Mouse (Mus musculus) T-helper 2 cell (primary cell): ENCODE data around the gene Cacna1f.

Source experiments
- in situ Hi-C: fragments of 300-600 bp; cut with MboI, MseI; formaldehyde crosslinking; loops from one replicate; pipeline ENCODE4 v1.15.1; 2025; ENCODE audit warnings: high pct_unique_total_duplicates

Cacna1f gene

DNA sequence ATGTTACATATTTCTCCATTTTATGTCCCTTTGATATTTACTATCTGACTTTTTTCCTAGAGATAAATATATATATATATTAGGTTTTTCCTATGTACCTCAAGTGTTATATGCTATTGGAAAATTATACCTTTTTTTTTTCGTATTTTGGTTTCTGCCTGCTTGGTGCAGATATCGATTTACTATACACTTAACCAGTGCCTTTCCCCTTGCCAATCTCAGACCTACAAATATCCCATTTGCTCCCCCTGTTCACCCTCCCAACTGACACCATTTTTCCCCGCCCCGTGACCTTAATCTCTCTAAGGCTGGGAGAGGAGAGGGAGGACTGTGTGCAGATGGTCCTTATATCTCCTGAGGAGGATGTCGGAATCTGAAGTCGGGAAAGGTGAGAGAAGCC lies at the start of gene Cacna1f:
Cacna1f (plus strand) TSS at position 301 of the 400 bp plus-strand sequence.
- in situ Hi-C loops, result no loop called here

DNA sequence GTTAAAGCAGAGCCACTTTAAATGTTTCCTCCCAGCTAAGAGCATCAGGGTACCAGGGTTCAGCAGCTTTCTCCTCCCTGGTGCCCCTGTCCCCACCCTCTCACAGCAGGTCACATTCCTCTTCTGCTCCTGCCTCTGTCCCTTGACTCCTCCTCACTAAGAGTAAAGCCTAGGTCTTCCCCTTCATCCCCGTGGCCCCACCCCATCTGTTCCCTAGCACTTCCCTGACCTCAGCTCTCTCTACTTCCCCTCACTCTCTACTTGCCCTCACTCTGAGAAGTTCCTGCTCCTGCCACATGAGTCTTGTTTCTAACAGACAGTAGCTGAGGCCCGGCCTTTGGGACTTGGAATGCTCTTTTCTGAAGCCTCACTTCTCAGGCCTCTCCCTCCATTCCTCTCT lies 43.8 kb upstream of the Cacna1f start:
- in situ Hi-C loops, result no loop called here

DNA sequence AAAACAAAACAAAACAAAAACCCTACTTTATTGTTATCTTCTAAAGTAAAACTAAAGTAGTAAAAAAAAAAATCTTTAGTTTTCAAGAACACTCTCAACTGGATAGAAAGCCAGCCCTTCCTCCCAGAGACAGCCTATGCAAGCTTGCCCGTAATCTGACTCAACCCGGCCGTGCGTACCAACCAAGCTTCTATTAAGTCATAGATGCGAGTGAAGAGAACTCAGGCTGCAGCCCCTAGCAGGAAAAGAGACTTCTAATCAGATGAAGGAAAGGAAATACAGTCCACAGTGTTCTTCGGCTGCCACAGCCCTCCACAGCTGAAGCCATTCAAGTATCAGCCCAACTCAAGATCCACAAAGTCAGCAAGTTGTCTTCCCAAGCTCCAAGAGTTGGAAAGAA lies 40.5 kb upstream of the Cacna1f start:
- in situ Hi-C loops, result no loop called here

DNA sequence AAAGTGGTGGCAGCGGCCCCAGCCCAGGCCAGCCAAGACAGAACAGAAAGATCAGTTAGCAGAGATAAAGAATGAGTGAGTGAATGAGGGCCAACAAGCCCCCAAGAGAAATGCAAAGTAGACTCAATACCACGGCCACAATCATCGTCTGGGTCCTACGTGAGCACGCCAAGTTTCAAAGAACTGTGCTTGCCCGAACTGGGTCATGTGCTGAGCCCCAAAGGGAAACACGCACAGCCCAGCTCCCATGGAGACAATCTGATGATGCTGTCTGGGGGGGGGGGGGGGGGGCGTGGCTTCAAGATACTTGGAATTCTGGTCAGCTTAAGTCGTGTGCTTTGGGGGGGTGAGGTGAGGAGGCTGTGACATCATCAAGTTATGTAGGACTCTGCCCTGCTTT lies 39.4 kb upstream of the Cacna1f start:
- in situ Hi-C loops, result no loop called here

DNA sequence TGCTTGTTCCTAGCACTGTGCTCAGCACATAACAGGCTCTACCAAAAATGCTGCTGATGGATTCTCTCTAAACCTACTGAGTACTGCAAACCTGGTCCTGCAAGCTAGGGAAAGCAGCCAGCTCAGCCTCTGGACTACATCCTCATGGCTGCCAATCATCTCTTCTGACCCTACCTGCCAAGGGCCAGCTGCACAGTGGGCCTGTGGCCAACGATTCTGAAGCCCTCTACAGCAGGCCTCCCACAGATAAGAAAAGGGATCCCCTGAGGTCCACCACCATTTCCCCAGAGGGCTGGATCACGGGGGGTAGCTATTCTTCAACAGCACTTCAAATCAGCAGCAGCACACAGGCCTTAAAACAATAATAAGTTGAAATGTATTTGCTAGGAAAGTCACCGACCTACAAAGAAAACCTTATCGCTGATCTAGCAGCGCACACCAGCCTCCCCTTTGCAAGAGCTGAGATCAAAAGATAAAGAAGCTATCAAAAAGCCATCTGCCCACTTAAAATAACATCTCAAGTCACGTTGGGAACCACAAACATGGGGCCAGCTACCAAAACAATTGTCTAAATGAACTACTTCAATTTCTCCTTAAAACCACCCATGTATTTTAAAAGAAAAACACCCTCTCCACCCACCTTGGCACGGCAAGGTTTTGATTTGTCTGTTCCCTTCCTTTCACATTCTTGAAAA lies 36.3 kb upstream of the Cacna1f start:
- in situ Hi-C loops, result no loop called here

DNA sequence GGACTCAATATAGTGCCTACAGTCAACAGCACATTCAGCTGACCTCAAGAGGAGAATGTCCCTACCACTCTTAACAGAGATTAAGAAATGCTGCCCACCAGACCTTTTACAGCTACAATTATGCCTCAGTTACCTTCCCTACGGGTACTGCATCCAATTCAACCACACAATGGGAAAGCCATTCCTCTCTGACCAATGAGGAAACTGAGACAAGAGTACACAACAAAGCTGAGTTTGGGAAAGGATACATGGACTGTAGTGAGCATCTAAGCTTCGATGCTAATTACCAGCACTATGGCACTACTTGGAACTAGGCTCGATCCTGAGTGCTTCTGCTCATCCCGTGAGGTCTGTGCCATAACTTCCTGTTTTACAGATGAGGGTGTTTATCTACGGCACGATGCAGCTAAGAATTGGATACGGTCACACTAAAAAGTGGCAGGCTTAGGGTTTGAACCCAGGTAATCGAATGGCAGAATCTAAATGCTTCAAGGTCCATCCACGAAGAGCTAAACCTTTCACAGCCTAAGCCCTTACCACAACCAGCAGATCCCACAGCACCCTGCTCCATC lies 35.2 kb upstream of the Cacna1f start:
- in situ Hi-C loops, result no loop called here

DNA sequence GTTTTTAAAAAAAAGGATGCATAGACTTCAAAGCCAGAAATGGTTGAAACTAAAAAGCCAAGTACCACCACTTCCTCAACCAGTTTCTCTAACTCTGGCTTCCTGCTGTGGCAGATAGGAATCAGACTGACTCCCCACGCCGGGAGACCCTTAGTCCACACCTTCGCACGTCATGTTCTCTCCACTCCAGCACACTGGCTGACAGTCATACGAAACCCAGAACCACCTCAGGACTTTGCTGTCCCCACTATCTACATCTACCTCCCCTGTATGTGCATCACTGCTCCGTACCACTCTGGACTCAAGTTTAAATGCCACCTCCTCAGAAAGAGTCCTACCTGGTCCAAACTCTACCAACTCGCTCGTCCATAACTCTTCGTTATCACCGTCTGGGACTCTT lies 34.4 kb upstream of the Cacna1f start:
- in situ Hi-C loops, result no loop called here

DNA sequence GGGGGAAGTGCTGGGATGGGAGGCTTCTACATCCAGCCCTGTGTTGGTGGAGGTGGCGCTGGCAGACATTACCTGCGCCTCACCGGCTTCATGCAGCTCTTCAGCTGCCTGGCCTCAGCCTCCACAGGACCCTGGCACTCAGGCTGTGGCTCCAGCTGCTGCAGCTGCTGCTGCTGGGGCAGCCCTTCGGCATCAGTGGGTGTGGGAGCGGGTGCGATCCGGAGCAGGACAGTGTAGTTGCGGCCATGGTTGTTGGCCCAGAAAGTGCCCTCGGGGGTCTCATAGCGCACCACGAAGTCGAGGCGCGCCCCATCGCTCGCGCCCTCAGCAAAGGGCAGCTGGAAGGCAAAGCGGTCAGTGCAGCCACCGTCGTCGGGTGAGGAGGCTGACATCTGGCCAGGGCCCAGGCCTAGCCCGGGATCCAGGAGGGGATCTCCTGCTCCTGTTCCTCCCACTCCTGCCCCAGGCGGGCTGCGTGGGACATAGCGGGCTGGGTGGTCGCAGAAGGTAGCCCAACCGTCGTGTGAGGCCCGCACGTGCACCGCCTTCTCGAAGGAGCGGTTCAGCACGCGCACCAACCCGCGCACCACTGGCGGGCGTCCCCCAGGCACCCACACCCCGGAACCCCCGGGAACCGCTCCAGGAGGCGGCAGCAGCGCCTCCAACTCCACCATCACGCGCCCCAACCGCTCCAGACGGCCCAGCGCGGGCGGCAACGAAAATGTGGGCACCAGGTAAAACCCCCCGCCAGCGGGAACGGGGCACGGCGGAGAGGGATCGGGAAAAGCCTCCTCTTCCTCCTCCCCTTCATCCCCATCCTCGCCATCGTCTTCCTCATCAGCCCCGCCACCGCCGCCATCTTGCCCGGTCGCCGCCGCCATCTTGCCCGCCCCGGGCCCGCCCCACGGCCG lies 33.5 kb upstream of the Cacna1f start, which contains the start of gene Foxp3:
Foxp3 (plus strand) TSS at position 469 of the 911 bp plus-strand sequence.
- in situ Hi-C loops, result no loop called here

DNA sequence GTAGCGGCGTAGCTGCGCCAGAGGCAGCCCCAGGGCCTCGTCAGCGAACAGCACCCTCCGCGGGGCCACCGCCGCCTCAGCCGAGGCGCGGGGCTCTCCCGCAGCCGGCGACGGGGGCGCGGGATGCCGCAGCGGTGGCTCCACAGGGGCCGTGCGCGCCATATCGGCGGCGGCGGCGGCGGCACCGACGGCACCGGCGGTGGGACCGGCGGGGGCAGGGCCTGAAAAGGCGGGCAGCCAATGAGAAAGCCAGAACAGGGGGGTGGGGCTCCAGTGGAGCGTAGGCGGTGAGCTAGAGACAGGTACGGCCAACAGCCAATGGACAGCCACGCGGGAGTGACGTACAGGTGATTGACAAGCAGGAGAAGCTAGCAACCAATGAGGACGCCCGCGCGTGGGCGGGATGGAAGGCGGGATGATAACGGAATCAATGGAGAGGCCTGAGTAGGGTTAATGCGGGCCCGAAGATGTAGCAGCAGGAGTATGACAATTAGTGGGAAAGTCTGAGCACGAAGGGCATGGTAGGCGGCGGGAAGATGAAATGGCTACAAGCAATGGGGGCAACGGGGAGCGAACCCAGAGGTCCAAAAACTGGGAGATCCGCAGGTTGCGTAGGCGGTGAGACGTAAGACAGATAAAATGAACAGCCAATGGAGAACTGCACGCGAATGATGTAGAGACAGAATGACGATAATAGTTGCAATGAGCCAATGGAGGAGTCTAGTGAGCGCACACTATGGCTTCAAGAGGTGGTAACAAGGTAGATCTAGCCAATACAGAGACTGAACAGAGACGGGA lies 32.6 kb upstream of the Cacna1f start, which contains the start of gene Ppp1r3f:
Ppp1r3f (minus strand) TSS at position 197 of the 798 bp plus-strand sequence.
- in situ Hi-C loops, result no loop called here

DNA sequence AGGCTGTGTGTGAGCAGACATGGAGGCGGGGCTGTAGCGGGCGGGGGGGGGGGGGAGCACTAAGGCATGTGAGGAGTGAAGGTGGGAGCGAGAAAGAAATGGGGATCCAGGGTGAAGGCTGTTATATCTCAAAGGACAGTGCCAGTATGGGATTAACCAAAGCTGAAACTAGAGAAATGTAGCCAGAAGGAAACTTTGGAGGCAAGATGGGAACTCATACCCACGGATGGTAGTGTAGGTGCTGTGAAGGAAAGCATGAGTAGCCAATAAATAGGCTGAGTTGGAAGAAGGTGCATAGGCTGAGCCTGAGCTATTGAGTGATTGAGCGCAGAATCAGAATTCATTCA lies 32.0 kb upstream of the Cacna1f start:
- in situ Hi-C loops, result no loop called here

DNA sequence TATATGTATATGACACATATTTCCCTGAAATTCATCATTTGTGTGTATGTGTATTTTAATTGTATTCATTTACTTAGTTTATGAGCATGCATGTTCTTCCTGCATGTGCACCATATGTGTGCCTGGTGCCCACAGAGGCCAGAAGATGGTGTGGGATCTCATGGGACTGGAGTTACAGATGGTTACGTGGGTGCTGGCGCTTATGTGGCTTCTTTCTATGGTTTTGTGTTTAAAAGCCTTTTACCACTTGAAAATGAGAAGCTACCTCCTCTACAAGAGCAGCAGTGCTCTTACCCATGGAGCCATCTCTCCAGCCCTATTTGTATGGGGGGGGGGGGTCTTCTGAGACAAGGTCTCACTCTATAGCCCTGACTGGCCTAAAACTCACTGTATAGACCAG lies 25.7 kb upstream of the Cacna1f start:
- in situ Hi-C loops, result no loop called here

DNA sequence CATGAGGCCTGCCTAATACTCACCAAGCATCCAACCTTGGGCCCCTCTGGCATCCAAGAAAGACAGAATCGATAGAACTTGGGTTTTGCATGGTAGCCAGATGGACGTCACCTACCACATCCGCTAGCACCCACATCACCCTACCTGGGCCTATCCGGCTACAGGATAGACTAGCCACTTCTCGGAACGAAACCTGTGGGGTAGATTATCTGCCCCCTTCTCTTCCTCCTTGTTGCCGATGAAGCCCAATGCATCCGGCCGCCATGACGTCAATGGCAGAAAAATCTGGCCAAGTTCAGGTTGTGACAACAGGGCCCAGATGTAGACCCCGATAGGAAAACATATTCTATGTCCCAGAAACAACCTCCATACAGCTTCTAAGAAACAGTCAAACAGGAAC lies 23.0 kb upstream of the Cacna1f start:
- in situ Hi-C loops, result no loop called here

DNA sequence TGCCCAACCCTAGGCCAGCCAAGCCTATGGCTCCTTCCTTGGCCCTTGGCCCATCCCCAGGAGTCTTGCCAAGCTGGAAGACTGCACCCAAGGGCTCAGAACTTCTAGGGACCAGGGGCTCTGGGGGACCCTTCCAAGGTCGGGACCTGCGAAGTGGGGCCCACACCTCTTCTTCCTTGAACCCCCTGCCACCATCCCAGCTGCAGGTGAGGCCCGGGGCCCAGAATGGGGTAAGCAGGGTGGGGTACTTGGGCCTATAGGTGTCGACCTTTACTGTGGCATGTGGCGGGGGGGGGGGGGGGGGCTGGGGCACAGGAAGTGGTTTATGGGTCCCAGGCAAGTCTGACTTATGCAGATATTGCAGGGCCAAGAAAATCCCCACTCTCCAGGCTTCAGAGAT lies 20.5 kb upstream of the Cacna1f start:
- in situ Hi-C loops, result no loop called here

DNA sequence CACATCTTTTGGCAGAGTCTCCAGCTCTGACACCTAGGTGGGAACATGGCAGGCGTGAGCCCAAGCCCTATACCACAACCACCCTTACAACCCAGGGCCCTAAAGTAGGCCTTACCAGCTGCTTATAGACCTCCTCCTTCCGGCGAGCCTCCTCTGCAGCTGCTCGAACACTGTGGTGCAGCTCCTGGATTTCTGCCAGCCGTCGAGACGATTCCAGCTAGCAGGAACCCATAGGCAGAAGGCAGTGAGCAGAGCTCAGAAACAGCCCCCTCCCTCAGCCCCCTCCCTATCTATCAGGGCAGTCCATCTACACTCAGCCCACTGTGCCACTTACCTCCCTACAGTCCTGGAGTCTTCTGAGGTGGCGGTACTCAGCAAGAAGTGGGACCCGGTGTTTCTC lies 11.5 kb upstream of the Cacna1f start:
- in situ Hi-C loops, result no loop called here

DNA sequence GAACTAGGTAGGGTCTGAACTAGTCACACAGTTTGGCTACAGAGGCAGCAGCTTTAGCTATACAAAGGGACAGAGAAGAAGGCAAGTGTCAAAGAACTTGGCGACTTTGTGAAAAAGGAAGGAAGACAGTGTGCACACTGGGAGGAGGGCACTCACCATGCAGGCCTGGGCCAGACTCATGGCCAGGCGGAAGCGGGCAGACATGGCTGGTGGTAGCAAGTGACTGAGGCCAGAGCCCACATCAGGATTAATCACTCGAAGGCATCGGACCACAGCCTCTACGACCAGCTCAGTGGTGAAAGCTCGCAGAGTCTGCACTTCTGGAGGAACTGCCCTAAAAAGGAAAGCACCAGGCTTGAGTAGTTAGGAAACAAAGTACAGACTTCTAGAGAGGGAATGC lies 2.9 kb upstream of the Cacna1f start:
- in situ Hi-C loops, result no loop called here

DNA sequence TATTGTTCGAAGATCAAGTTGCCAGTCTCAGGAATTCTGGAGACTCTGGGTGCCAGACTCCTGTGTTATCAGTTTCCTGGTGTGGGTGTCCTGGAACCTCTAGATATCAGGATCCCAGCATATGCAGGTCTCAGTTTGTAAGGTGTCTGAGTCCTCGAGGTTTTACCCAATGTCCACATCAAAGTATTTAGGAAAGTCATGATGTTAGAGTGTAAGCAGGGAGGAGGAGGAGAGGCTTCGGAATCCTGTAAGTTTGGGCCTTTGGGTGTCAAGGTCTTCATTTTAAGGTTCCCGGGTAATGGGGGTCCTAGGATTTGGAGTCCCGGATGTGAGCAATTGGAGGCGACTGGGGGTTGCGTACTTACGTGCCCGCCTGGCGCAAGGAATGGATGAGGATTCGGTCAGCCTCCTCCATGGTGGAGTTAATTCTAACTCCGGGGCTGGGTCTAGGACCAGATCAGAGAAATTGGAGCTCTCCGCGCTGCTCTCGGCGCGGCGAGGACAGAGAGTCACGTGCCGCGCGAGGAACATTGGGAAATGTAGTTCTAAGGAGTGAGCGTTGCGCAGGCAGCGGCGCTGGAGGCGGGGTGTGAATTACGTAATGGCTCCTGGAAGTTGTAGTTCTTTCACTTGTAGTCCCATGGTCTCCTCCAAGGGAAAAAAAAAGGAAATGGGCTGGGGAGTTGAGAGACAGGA lies 1.9 kb upstream of the Cacna1f start, which contains the start of gene Ccdc22:
Ccdc22 (minus strand) TSS at position 639 of the 696 bp plus-strand sequence.
- in situ Hi-C loops, result no loop called here

DNA sequence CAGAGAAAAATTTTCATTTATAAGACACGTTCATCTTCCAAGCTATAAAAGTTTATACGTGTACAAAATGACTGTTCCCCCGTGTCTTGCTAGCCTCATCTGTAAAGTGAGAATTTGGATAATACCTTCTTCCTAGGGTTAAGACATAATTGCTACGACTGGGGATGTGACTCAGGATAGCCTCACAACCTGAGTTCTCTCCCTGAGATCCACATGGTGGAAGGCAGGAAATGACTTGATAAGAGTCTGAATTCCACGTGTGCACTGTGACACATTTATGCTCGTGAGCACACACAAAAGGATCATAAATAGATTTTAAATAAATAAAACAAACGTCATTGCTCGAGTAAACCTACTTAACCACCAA lies 1.3 kb upstream of the Cacna1f start:
- in situ Hi-C loops, result no loop called here

DNA sequence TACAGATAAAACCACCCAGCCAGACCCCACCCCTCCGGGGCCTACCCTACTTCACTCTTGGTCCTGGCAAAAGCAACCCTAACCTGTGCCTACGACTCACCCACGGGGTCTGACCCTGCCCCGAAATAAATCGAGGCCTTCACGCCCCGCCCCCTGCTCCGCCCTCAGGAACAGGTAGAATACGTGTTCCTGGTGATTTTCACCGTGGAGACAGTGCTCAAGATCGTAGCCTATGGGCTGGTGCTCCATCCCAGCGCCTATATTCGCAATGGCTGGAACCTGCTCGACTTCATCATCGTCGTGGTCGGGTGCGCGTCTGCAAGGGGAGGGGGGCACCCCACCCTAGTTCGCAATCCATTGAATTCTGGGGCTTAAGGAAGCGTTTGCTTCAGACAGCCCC lies 3.2 kb downstream of the Cacna1f start:
- in situ Hi-C loops, result no loop called here

DNA sequence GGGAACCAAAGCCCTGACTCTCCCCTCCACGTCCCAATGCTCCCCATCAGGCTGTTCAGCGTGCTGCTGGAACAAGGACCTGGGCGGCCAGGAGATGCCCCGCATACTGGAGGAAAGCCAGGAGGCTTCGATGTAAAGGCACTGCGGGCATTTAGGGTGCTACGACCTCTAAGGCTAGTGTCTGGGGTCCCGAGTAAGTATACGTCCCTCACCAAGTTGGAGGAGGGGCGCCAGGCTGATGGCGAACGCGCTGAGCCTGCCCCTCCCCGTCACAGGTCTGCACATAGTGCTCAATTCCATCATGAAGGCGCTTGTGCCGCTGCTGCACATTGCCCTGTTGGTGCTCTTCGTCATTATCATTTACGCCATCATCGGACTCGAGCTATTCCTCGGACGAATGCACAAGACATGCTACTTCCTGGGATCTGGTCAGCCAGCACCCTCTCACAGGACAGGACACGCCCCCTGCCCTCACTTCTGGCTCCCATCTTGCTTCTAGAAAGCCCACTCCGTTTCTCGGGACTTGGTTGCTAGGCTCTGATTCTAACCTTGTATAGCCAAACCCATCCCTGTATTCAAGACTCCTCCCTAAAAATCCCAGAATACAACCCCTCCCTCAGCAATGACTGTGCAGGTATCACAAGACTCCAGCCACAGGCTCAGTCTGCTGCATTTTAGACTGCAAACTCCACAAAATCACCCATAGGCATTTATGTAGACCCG lies 3.8 kb downstream of the Cacna1f start:
- in situ Hi-C loops, result no loop called here

DNA sequence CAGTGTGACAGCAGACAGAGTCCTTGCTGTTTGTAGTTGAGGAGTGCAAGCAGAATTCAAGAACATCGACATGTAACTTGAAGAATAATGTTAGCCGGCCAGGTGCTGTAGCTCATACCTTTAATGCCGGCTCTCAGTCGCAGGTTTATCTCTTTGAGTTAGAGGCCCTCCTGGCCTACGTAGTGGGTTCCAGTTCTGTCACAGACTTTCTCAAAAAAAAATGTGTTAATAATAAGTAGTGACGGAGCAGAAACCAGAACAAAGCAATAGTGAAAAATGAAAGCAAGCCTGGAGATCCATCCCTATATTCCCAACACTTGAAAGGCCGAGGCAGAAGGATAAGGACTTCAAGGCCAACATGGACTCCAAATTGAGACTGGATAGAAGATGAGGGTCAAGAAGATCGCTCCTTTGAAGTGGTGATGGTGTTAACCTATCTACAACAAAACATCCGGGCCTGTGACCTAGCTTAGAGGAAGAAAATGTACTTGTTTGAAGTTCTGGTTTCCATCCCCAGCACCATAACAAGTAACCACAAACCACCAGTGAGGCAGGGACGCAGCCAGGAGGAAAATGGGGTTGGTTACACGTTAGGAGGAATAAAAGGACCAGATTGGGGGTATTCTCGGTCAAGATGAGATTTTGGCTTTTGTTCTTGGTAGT lies 11.1 kb downstream of the Cacna1f start:
- in situ Hi-C loops, result no loop called here
